Mouse (Mus musculus) liver, postnatal 0 days (tissue): ENCODE measurements around the gene Pax6.

Experiments
- CTCF ChIP-seq: sonication (generic); IDR thresholded peaks from 2 replicates; pipeline ENCODE4 v1.5.1; 2016; ENCODE audit warnings: antibody characterized with exemption, low read depth
- EP300 ChIP-seq: IDR thresholded peaks from 2 replicates; pipeline ENCODE4 v1.6.1; 2016; ENCODE audit warnings: antibody characterized with exemption, low read depth, mild to moderate bottlenecking

DNA sequence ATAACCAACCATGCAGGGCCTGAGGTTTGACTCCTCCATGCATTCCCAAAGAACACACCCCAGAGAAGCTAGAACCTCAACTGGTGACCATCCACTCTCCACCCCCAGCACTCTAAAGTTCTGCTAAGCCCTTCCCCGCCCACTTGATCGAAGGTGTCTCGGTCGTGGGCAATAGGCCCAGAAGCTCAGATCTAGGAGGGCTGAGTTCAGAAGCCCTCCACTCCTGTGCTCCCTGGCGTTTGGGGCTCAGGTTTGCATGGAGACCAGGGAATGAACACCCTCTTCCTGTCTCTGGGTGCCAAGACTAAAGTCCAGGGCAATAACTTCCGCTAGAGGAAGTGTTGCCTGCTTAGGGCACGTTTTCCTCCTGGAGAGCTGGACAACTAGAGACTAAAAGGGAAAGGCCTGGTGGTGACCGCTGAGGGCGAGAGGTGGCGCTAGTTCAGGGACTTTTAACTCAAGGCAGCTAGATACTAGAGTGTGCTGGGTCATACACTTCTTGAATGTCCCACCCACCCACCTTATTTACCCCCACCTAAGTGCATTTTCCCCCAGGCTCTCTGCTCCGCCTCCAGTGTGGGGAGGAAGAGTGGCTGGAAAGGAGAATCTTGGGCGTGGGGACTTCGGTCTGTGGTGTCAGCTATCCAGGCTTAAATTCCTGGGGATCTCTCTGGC is 18.8 kb downstream of the Pax6 start:
- peak; percentile 49 for TF ChIP-seq CTCF
- TF ChIP-seq EP300 = no peak
